Mouse (Mus musculus): ENCODE measurements at regions not wholly inside any gene's neighbourhood (a gene's known extent, or its start where the extent isn't known, plus 50 kb on each side); places are given as distances from the start of the nearest gene placed in this dataset.

DNA sequence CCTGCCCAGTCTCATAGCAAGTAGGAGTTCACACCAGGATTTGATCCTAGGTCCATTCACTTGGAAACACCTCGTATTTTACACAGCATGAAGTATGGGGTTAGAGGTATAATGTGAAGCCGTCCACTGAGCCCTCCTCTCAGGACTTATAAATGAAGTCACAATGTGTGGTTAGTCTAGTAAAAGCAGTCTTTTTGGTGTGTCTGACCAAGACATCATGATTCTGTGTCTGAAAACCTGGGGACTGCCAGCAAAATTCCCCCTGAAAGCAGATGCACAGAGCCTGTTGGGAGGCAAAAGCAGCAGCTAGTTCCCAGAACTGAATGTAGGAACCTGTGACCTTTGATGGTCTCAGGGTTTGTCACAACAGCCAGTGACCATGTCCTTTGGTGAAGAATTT, 91.0 kb upstream of the Ccnd2 start:
- no peak for TF ChIP-seq CTCF (IDR thresholded peaks at IDR 0.05; ENCODE audit: insufficient read depth, low read depth, low read length)
- no peak for TF ChIP-seq POLR2A (IDR thresholded peaks at IDR 0.05; ENCODE audit: insufficient read depth, low read depth, low read length)
